Mouse (Mus musculus): Measurements from ENCODE around the gene Emx1.

- TF ChIP-seq CTCF (IDR thresholded peaks at IDR 0.05; ENCODE audit: extremely low read depth, insufficient read depth, insufficient read length, insufficient replicate concordance) (no peak), POLR2A (IDR thresholded peaks at IDR 0.05; ENCODE audit: low read depth, low read length) (no peak)
These were observed 37.2 kb downstream of the Emx1 start for GRCm38 (mm10) chr6:85224442-85224891.

Data from spleen, adult 2 months (tissue).